ENCODE assay signal across 21 mouse cellular contexts in the genomic region with DNA sequence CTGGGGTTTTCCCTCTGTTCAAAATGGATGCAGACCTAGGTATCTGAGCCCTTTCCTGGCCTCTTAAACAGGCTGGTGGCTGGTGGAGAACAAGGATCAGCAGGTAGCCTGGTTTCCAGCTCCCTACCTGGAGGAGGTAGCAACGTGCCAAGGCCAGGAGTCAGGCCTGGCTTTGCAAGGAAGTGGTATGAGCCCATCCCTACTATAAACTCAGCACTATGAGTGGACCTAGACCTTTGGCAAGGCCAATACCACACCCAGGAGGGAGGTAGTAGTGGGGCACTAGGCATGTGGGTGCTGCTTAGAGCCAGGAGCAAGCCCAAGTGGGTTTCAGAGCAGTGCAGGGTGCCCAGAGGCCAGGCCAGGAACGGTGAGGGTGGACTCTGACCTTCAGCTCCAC. TPM values are rescaled to one million over a fixed set of nuclear protein-coding genes. Genes with fewer than 3 reads are reported as not detected.
"Had no signal": no experiment of that assay in that cellular context is flagged by ENCODE, and none has a peak within 500 bp of the region (broad histone marks: within the 10 kb centered on the region; RNA-seq: fewer than 3 reads in every experiment).

No protein-coding gene starts in this region.

- H3K4me3 ChIP-seq: layer of hippocampus, adult 2 months; limb, embryonic 12.5 days; limb, embryonic 15.5 days; liver, embryonic 12.5 days; liver, embryonic 15.5 days; midbrain, embryonic 10.5 days; midbrain, embryonic 13.5 days; myocyte; neural tube, embryonic 13.5 days had no signal

- DNase-seq: kidney, adult 18-20 months; kidney, adult 9 months; kidney, postnatal 14 days; kidney, postnatal 4 days; left cerebral cortex, postnatal 4 days; lung, adult 2 months; retina, postnatal 1 day; right cerebral cortex, postnatal 25 days; thymus, postnatal 25 days had no signal

- H3K9ac ChIP-seq: limb, embryonic 12.5 days; limb, embryonic 15.5 days; liver, embryonic 12.5 days; liver, embryonic 15.5 days; neural tube, embryonic 13.5 days had no signal

- ATAC-seq: inflammation-experienced regulatory T-cells, adult 6 months; liver, embryonic 12.5 days; midbrain, embryonic 13.5 days; midbrain, embryonic 16.5 days had no signal

- H3K27ac ChIP-seq: layer of hippocampus, adult 2 months; limb, embryonic 12.5 days; limb, embryonic 15.5 days; liver, embryonic 12.5 days; liver, embryonic 15.5 days; midbrain, embryonic 10.5 days; midbrain, embryonic 13.5 days; neural tube, embryonic 13.5 days had no signal

- H3K27me3 ChIP-seq: limb, embryonic 12.5 days; limb, embryonic 15.5 days; megakaryocyte, embryonic 14.5 days; midbrain, embryonic 13.5 days; neural tube, embryonic 13.5 days had no signal

- H3K9me3 ChIP-seq: limb, embryonic 12.5 days; limb, embryonic 15.5 days; liver, embryonic 12.5 days; liver, embryonic 15.5 days; megakaryocyte, embryonic 14.5 days; midbrain, embryonic 10.5 days; midbrain, embryonic 13.5 days; neural tube, embryonic 13.5 days had no signal

- H3K4me2 ChIP-seq: limb, embryonic 12.5 days; limb, embryonic 15.5 days; liver, embryonic 12.5 days; liver, embryonic 15.5 days; midbrain, embryonic 13.5 days; neural tube, embryonic 13.5 days had no signal

RNA-seq across cellular contexts. Expression of a gene that starts 18.4 kb away (rescaled TPM):
- polyA plus RNA-seq: inflammation-experienced regulatory T-cells, adult 6 months; liver, embryonic 15.5 days; midbrain, embryonic 13.5 days had no signal
